Mouse (Mus musculus): ENCODE measurements around the gene Cabp7. TPM values are rescaled to one million over a fixed set of nuclear protein-coding genes. Genes with fewer than 3 reads are reported as not detected.

Cabp7 gene
- total RNA-seq, 2 experiments from 2014 or later: 30.7 to 33.7 TPM

GRCm38 (mm10) chr11:4752836-4753235, 6.3 kb upstream of the Cabp7 start:
- no peak for DNase-seq (ENCODE audit: low spot score in 2 of 2)

- DNase-seq (ENCODE audit: low spot score in 2 of 2): no peak
These were observed 3.7 kb upstream of the Cabp7 start for GRCm38 (mm10) chr11:4750263-4750662.

DNA sequence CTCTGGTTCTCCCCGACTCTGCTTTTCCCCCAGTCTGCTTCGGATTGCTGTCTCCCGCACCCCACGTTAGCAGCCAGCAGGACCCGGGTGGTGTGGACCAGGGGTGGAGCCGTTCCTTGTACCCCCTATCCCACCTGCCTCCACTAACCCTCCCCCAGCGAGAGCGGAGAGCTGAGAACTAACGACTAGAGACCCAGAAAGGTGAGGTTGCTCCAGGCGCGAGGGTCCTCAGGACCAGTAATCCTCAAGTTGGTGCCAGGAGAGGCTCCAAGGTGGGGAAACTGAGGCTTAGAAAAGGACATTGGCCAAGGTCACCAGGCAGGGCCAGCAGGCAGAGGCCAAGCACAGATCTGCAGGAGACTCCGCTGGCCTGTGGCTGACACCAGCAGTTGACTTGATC, 707 bp upstream of the Cabp7 start:
- no peak for DNase-seq (ENCODE audit: low spot score in 2 of 2)

- no peak for DNase-seq (ENCODE audit: low spot score in 2 of 2)
These were observed 609 bp downstream of the Cabp7 start for GRCm38 (mm10) chr11:4745969-4746368.

GRCm38 (mm10) chr11:4744691-4745090, 1.9 kb downstream of the Cabp7 start:
- no peak for DNase-seq (ENCODE audit: low spot score in 2 of 2)

- no peak for DNase-seq (ENCODE audit: low spot score in 2 of 2)
These were observed 5.8 kb downstream of the Cabp7 start for GRCm38 (mm10) chr11:4740785-4741184.

DNA sequence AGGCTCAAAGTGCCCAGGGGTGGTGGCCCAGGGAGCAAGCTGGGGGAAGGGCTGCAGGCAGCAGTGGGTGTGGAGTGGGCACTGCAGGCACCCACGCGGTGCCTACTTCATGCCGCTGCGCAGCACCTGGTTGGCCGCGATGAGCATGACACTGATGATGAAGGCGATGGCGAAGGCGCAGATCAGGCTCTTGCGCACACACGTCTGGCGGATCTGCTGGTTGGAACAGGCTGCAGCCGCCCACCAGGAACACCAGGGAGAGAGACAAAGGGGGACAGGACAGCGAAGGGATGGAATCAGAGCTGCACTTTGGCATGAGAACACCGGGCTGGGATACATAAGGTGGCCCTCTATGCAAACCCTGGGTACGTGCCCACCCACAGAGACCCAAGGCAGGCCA, 7.9 kb downstream of the Cabp7 start:
- no peak for DNase-seq (ENCODE audit: low spot score in 2 of 2)

DNA sequence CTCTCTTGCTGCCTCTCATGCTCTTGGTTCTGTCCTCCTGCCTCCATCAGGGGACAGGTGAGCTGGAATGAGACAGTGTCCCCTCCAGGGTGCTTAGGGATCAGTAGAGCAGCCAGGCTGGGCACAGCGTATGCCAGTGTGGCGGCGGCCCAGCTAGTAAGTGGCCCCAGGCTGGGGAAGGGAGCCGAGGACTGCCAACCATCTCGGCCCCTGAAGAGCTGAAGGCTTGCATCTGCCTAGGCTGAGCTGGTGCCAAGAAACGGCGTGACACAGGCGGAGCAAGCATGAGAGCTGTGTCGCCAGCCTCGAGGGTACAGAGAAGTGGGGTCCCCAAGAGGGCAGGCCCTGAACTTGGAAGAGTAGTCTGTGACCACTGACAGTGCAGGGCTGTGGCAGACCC, 8.9 kb downstream of the Cabp7 start:
- no peak for DNase-seq (ENCODE audit: low spot score in 2 of 2)

DNA sequence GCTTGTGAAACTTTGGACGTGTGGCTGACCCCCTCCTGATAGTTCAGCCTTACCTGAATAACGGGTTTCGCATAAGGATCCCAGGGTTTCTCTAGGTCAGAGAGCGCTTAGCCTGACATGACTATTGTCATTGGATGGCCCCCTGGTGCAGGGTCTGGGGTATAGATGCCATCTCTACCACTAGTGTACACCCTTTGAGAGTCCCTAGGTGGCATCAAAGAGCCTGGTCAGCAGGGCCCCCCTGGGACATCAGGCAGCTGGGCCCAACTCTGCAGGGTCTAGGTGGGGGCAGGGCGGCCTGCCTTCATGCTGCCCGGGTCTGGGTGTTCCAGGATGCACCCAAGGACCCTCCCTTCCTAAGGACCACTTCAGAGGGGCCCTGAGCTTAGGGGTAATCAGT, 10.2 kb downstream of the Cabp7 start:
- no peak for DNase-seq (ENCODE audit: low spot score in 2 of 2)

GRCm38 (mm10) chr11:4734179-4734578, 12.4 kb downstream of the Cabp7 start:
- DNase-seq (ENCODE audit: low spot score in 2 of 2): no peak

GRCm38 (mm10) chr11:4731781-4732180, 14.8 kb downstream of the Cabp7 start:
- no peak for DNase-seq (ENCODE audit: low spot score in 2 of 2)

- DNase-seq (ENCODE audit: low spot score in 2 of 2): no peak
These were observed 15.7 kb downstream of the Cabp7 start for GRCm38 (mm10) chr11:4730913-4731312.

DNA sequence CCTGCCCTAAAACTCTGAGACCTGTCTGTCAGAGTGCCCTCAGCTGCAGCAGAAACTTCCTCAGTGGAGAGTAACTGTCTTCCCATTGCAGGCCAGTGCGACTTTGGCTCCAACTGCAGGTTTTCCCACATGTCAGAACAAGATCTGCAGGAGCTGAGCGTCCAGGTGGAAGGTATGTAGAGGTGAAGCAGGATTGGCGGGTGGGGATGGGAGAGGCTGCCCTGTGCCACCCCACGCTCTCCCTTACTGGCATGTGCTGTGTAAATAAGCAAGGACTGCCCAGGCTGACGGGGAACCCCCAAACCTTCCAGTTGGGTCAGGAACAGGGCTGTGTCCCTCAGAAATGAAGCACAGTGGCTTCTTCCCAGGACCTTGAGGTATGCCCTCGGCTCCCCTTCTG, 16.5 kb downstream of the Cabp7 start:
- DNase-seq (ENCODE audit: low spot score in 2 of 2): no peak

DNA sequence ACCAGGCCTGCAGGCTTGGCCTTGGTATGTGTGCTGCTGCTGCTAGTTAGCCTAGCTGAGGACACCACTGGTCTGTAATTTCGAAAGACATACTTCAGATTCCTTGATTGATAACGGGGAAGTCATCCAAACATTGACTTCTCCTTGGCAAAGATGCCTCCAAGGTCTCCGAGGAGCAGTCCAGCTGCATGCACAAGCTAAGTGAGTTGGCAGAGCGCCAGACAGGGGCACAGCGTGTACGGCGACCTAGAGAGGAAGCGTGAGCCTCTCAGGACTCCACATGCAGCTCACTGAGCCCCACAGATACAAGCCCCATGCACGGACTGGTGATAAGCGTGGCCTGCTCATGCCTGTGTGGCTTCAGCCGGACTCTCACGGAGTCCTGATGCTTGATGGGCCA, 17.0 kb downstream of the Cabp7 start:
- DNase-seq (ENCODE audit: low spot score in 2 of 2): no peak

- no peak for DNase-seq (ENCODE audit: low spot score in 2 of 2)
These were observed 24.9 kb downstream of the Cabp7 start for GRCm38 (mm10) chr11:4721728-4722127.

GRCm38 (mm10) chr11:4720900-4721580, 25.5 kb downstream of the Cabp7 start:
- no peak for DNase-seq (ENCODE audit: low spot score in 2 of 2)

DNA sequence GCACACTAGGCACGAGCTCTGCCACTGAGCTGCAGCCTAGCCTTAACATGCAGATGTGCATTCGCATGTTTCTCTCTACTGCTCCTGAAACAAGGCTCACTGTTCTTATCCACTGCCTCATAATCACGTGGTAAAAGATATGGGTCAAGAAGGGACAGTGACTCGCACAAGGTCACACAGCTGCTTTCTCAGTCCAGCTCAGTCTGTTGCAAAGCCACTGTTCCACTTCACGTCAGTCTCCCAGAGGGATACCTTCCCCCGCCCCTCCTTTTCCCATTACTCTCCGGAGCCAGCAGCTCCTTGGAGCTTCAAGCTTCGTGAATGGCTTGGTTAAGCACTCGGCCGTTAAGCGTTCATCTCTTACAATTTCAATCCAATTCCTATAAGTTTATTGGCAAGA, 26.2 kb downstream of the Cabp7 start:
- DNase-seq (ENCODE audit: low spot score in 2 of 2): no peak

GRCm38 (mm10) chr11:4719961-4720360, 26.6 kb downstream of the Cabp7 start:
- no peak for DNase-seq (ENCODE audit: low spot score in 2 of 2)

DNA sequence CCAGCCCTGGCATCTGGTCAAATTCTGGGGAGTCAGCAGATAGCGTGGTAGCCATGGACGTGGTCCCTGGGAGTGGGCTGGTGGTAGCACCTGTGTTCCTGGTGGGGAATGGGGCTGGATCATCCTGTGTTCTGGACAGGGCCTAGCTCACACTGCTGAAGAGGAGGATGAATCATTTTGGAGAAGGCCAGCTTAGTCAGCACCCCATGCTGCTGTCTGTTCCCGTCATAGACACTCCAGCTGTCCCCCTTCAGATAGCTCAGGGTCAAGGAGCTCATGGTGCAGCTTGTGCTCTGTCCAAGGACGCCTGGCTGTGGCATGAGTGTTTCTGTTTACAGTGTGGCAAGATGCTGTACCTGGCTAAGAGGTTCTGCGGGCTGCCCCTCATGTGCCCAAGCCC, 28.0 kb downstream of the Cabp7 start:
- peak in 1 of 2 experiments; percentile 43 for DNase-seq (ENCODE audit: low spot score in 2 of 2)

GRCm38 (mm10) chr11:4716530-4717236, 29.9 kb downstream of the Cabp7 start:
- DNase-seq (ENCODE audit: low spot score in 2 of 2): no peak

- no peak for DNase-seq (ENCODE audit: low spot score in 2 of 2)
These were observed 31.0 kb downstream of the Cabp7 start for GRCm38 (mm10) chr11:4715596-4715995.

GRCm38 (mm10) chr11:4714727-4715126, 31.9 kb downstream of the Cabp7 start:
- no peak for DNase-seq (ENCODE audit: low spot score in 2 of 2)

DNA sequence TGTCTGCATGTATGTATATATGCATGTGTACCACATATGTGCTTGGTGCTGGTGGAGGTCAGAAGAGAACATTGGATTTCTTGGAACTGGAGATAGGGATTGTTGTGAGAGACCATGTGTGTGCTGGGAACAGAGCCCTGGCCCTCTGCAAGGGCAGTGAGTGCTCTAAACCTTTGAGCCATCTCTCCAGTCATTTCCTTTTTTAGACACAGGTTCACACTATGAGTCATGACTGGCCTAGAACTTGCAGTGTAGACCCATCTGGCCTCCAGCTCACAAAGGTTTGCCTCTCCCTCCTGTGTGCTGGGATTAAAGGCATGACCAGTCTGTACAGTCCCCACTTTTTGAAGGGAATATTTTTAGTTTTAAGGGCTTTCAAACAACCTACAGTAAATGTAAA, 33.8 kb downstream of the Cabp7 start:
- no peak for DNase-seq (ENCODE audit: low spot score in 2 of 2)

Data from left cerebral cortex, adult 18-20 months (tissue).